Mouse (Mus musculus) frontal cortex, postnatal 14 days (tissue): Measurements from ENCODE around the gene Acvr1b.

Source experiments
- DNase-seq, 2 experiments: peaks; one replicate each; pipeline ENCODE4 v3.0.0; 2022; ENCODE audit warnings: low spot score in 2 of 2

The Acvr1b gene

GRCm38 (mm10) chr15:101146100-101146965 lies 27.5 kb upstream of the Acvr1b start:
- no peak for DNase-seq

GRCm38 (mm10) chr15:101147115-101147909 lies 26.6 kb upstream of the Acvr1b start:
- DNase-seq, result no peak

- DNase-seq, result no peak
Observed at GRCm38 (mm10) chr15:101147910-101148273, 26.0 kb upstream of the Acvr1b start.

GRCm38 (mm10) chr15:101148604-101149003 lies 25.3 kb upstream of the Acvr1b start:
- DNase-seq, result no peak

- no peak for DNase-seq
Observed at GRCm38 (mm10) chr15:101151409-101152261, 22.2 kb upstream of the Acvr1b start.

GRCm38 (mm10) chr15:101154700-101155616 lies 18.9 kb upstream of the Acvr1b start:
- no peak for DNase-seq

GRCm38 (mm10) chr15:101160128-101160527 lies 13.7 kb upstream of the Acvr1b start:
- no peak for DNase-seq

- peak; percentile 59 to 60 for DNase-seq
Observed at GRCm38 (mm10) chr15:101160591-101160990, 13.3 kb upstream of the Acvr1b start.

GRCm38 (mm10) chr15:101161534-101161933 lies 12.3 kb upstream of the Acvr1b start:
- no peak for DNase-seq

GRCm38 (mm10) chr15:101163056-101163458 lies 10.8 kb upstream of the Acvr1b start:
- no peak for DNase-seq

- no peak for DNase-seq
Observed at GRCm38 (mm10) chr15:101163854-101164253, 10.0 kb upstream of the Acvr1b start.

GRCm38 (mm10) chr15:101164291-101164690 lies 9.6 kb upstream of the Acvr1b start:
- no peak for DNase-seq

GRCm38 (mm10) chr15:101165658-101166437 lies 8.0 kb upstream of the Acvr1b start:
- DNase-seq, result no peak

- no peak for DNase-seq
Observed at GRCm38 (mm10) chr15:101167553-101167952, 6.3 kb upstream of the Acvr1b start.

GRCm38 (mm10) chr15:101169910-101170309 lies 4.0 kb upstream of the Acvr1b start:
- DNase-seq, result no peak

GRCm38 (mm10) chr15:101170413-101170980 lies 3.4 kb upstream of the Acvr1b start:
- no peak for DNase-seq

GRCm38 (mm10) chr15:101171272-101171671 lies 2.6 kb upstream of the Acvr1b start:
- no peak for DNase-seq

- DNase-seq, result no peak
Observed at GRCm38 (mm10) chr15:101172016-101172415, 1.9 kb upstream of the Acvr1b start.

- DNase-seq, result no peak
Observed at GRCm38 (mm10) chr15:101174294-101175130, 645 bp downstream of the Acvr1b start.
